ENCODE assay signal across 8 mouse cellular contexts in the genomic region with DNA sequence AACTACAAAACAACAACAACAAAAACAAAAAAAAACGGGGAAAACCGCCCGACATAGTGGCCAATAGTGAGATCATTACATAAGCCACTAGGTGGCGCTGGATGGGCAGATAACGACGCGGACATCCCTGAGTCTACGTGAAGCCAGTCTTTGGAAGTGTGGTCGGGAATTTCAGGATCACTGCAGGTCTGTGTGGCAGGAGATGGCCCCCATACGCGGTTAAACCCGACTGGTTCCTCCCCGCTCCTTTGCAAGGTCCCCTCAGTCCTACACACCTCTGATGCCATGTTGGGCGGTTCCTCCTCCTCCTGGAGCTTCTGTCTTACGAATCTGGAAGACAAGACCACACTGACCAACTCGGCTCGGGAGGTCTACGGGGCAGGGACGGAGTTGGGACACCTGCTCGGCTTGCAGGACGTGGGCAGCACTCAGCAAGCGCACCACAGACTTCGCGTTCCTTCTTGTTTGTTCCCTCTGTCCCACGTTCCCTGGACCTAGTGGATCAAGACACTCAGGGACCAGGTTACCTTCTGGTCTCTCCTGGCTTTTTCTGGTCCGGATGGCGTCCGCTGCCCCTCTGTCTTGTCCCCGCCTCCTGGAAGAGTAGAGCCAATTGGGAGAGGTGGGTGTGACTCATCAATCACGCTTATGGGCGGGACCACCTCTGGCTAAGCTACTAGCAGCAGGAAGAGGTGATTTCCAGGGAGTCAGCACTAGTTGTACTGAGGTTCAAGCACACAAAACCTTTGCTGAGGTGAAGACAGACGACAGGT. TPM values are rescaled to one million over a fixed set of nuclear protein-coding genes. Genes with fewer than 3 reads are reported as not detected.
DNase-seq lines count a peak whose midpoint lies in the region; ATAC-seq and TF ChIP-seq lines count a peak whose summit lies in the region.

No protein-coding gene starts in this region.

- peak; percentile 62 for TF ChIP-seq POLR2A in heart, adult 2 months (IDR thresholded peaks at IDR 0.05; ENCODE audit: insufficient read depth, low read depth, low read length)

- H3K27ac ChIP-seq in embryonic facial prominence, embryonic 14.5 days (replicated peaks; ENCODE audit: low read depth, low read length) = peak overlapping the region; percentile 57; the same call in 1 of the 2 replicates
- peak overlapping the region; percentile 72 for H3K27ac ChIP-seq in heart, adult 2 months
- H3K27ac ChIP-seq in limb, embryonic 13.5 days = peak overlapping the region; percentile 58; the same call in 1 of the 2 replicates
- H3K27ac ChIP-seq in midbrain, embryonic 16.5 days (ENCODE audit: low read length) = peak overlapping the region; percentile 79

- no peaks in the 10 kb centered on the region for H3K4me1 ChIP-seq in embryonic facial prominence, embryonic 14.5 days (ENCODE audit: control insufficient read depth, insufficient read depth, low read length)
- peaks cover 1% of the 10 kb centered on the region; the same call in 1 of the 2 replicates for H3K4me1 ChIP-seq in heart, adult 2 months (ENCODE audit: control insufficient read depth, insufficient read depth, low read length)
- peaks cover 15% of the 10 kb centered on the region for H3K4me1 ChIP-seq in limb, embryonic 13.5 days
- peaks cover 5% of the 10 kb centered on the region; the same call in 1 of the 2 replicates for H3K4me1 ChIP-seq in midbrain, embryonic 16.5 days (ENCODE audit: control insufficient read depth, insufficient read depth, low read length)

- intact Hi-C loops in heart, adult 2 months (cut with DNase I) = loop anchor here (1.0 kb wide), 3 partner anchors 14 to 139 kb away; no protein-coding TSS in a partner anchor

- H3K9me3 ChIP-seq in embryonic facial prominence, embryonic 14.5 days (ENCODE audit: control insufficient read depth, low read length) = no peaks in the 10 kb centered on the region
- no peaks in the 10 kb centered on the region for H3K9me3 ChIP-seq in limb, embryonic 13.5 days
- H3K9me3 ChIP-seq in midbrain, embryonic 16.5 days (replicated peaks; ENCODE audit: control insufficient read depth, low read length, poor library complexity, severe bottlenecking) = no peaks in the 10 kb centered on the region

- peak overlapping the region; percentile 67 for H3K9ac ChIP-seq in embryonic facial prominence, embryonic 14.5 days (ENCODE audit: low read depth, low read length)
- H3K9ac ChIP-seq in heart, adult 2 months (ENCODE audit: low read depth, low read length) = peak overlapping the region; percentile 72
- H3K9ac ChIP-seq in limb, embryonic 13.5 days = peak overlapping the region; percentile 71
- H3K9ac ChIP-seq in midbrain, embryonic 16.5 days (ENCODE audit: low read depth, low read length) = peak overlapping the region; percentile 73

- peak overlapping the region; percentile 86 for H3K4me2 ChIP-seq in embryonic facial prominence, embryonic 14.5 days (ENCODE audit: low read depth, low read length)
- peak overlapping the region; percentile 83 for H3K4me2 ChIP-seq in limb, embryonic 13.5 days (replicated peaks)
- H3K4me2 ChIP-seq in midbrain, embryonic 16.5 days (ENCODE audit: low read length) = peak overlapping the region; percentile 90

- peak overlapping the region; percentile 54 for H3K4me3 ChIP-seq in embryonic facial prominence, embryonic 14.5 days (ENCODE audit: low read depth, low read length)
- peak overlapping the region; percentile 65 for H3K4me3 ChIP-seq in heart, adult 2 months
- peak overlapping the region; percentile 64 for H3K4me3 ChIP-seq in limb, embryonic 13.5 days
- peak overlapping the region; percentile 59 for H3K4me3 ChIP-seq in midbrain, embryonic 16.5 days (ENCODE audit: low read depth, low read length)

- ATAC-seq in embryonic facial prominence, embryonic 14.5 days (ENCODE audit: low read depth) = peak; percentile 93
- ATAC-seq in limb, embryonic 13.5 days (ENCODE audit: low FRiP score, low read depth) = peak; percentile 90
- peak; percentile 94 for ATAC-seq in midbrain, embryonic 16.5 days

- H3K79me2 ChIP-seq in heart, adult 2 months (replicated peaks; ENCODE audit: control insufficient read depth, insufficient read depth, low read length) = no peaks in the 10 kb centered on the region

- H3K36me3 ChIP-seq in embryonic facial prominence, embryonic 14.5 days (ENCODE audit: control insufficient read depth, insufficient read depth, low read length) = no peaks in the 10 kb centered on the region
- no peaks in the 10 kb centered on the region for H3K36me3 ChIP-seq in heart, adult 2 months (ENCODE audit: control insufficient read depth, insufficient read depth, low read length)
- H3K36me3 ChIP-seq in limb, embryonic 13.5 days = no peaks in the 10 kb centered on the region
- no peaks in the 10 kb centered on the region for H3K36me3 ChIP-seq in midbrain, embryonic 16.5 days (ENCODE audit: control insufficient read depth, insufficient read depth, low read length)

- TF ChIP-seq EP300 in heart, adult 2 months (IDR thresholded peaks at IDR 0.05; ENCODE audit: insufficient read depth, low read depth, low read length) = peak; percentile 75; the same call in 1 of the 2 replicates

- peak; percentile 89 for TF ChIP-seq CTCF in heart, adult 2 months (IDR thresholded peaks at IDR 0.05)

- 0% methylated on average over 32 of the region's 32 CpGs for WGBS in embryonic facial prominence, embryonic 14.5 days
- WGBS in heart, adult 2 months = under 1% methylated on average over 32 of the region's 32 CpGs
- under 1% methylated on average over 32 of the region's 32 CpGs for WGBS in limb, embryonic 13.5 days
- WGBS in midbrain, embryonic 16.5 days = 0% methylated on average over 32 of the region's 32 CpGs

- H3K27me3 ChIP-seq in embryonic facial prominence, embryonic 14.5 days (replicated peaks; ENCODE audit: control insufficient read depth, insufficient read depth, low read length) = no peaks in the 10 kb centered on the region
- no peaks in the 10 kb centered on the region for H3K27me3 ChIP-seq in heart, adult 2 months (ENCODE audit: control insufficient read depth, insufficient read depth, low read length)
- no peaks in the 10 kb centered on the region for H3K27me3 ChIP-seq in limb, embryonic 13.5 days
- H3K27me3 ChIP-seq in midbrain, embryonic 16.5 days (ENCODE audit: control insufficient read depth, insufficient read depth, low read depth, low read length) = peaks cover 3% of the 10 kb centered on the region; the same call in 1 of the 2 replicates

- DNase-seq in 3134 (ENCODE audit: extremely low read depth, insufficient read length, low spot score) = peak; percentile 94
- DNase-seq in adrenal gland, postnatal 36 days = peak; percentile 91 to 93
- DNase-seq in embryonic facial prominence, embryonic 14.5 days (ENCODE audit: low spot score) = peak; percentile 96
- DNase-seq in heart, adult 2 months = peak; percentile 83 to 90
- peak; percentile 96 to 97 for DNase-seq in kidney, adult 8-10 months
- DNase-seq in spleen, postnatal 10 days (ENCODE audit: low spot score in 2 of 2) = peak; percentile 66 to 85

RNA-seq across cellular contexts. Expression of a gene that starts 5.1 kb away (rescaled TPM):
- 100 to 1,000 TPM in 1 of 2 experiments, 10 to 100 TPM in 1; 100.0 to 138 TPM for total RNA-seq in adrenal gland, postnatal 36 days (2021)
- 32.1 and 35.7 TPM in 2 replicates for polyA plus RNA-seq in embryonic facial prominence, embryonic 14.5 days (2014; fragmentation: Nextera tagmentation; extraction: Ambion mirVana)
- 1 to 10 TPM; 3.2 to 4.6 TPM for total RNA-seq in heart, adult 2 months (2021)
- polyA plus RNA-seq in heart, adult 2 months (2012; rRNA removed) = 5.9 and 6.5 TPM in 2 replicates
- polyA plus RNA-seq in limb, embryonic 13.5 days (2015; fragmentation: Nextera tagmentation; extraction: Ambion mirVana) = 32.1 and 33.6 TPM in 2 replicates
- 35.5 and 38.6 TPM in 2 replicates for polyA plus RNA-seq in midbrain, embryonic 16.5 days (2015; fragmentation: Nextera tagmentation; extraction: Ambion mirVana)

RNA-seq across cellular contexts. Expression of a gene that starts 5.1 kb away (rescaled TPM):
- total RNA-seq in adrenal gland, postnatal 36 days (2021) = 10 to 100 TPM; 27.2 to 39.6 TPM
- 24.9 and 25.6 TPM in 2 replicates for polyA plus RNA-seq in embryonic facial prominence, embryonic 14.5 days (2014; fragmentation: Nextera tagmentation; extraction: Ambion mirVana)
- total RNA-seq in heart, adult 2 months (2021) = 10 to 100 TPM in 1 of 2 experiments, 1 to 10 TPM in 1; 9.3 to 11.2 TPM
- 9.5 and 10.3 TPM in 2 replicates for polyA plus RNA-seq in heart, adult 2 months (2012; rRNA removed)
- 45.6 and 47.3 TPM in 2 replicates for polyA plus RNA-seq in limb, embryonic 13.5 days (2015; fragmentation: Nextera tagmentation; extraction: Ambion mirVana)
- 85.6 and 86.8 TPM in 2 replicates for polyA plus RNA-seq in midbrain, embryonic 16.5 days (2015; fragmentation: Nextera tagmentation; extraction: Ambion mirVana)

RNA-seq across cellular contexts. Expression of a gene that starts 21.1 kb away (rescaled TPM):
- total RNA-seq in adrenal gland, postnatal 36 days (2021) = 10 to 100 TPM; 48.1 to 53.8 TPM
- polyA plus RNA-seq in embryonic facial prominence, embryonic 14.5 days (2014; fragmentation: Nextera tagmentation; extraction: Ambion mirVana) = 57.8 and 60.0 TPM in 2 replicates
- 10 to 100 TPM; 12.8 to 13.0 TPM for total RNA-seq in heart, adult 2 months (2021)
- polyA plus RNA-seq in heart, adult 2 months (2012; rRNA removed) = 17.9 and 25.3 TPM in 2 replicates
- polyA plus RNA-seq in limb, embryonic 13.5 days (2015; fragmentation: Nextera tagmentation; extraction: Ambion mirVana) = 43.4 and 45.3 TPM in 2 replicates
- polyA plus RNA-seq in midbrain, embryonic 16.5 days (2015; fragmentation: Nextera tagmentation; extraction: Ambion mirVana) = 30.3 and 31.5 TPM in 2 replicates

RNA-seq across cellular contexts. Expression of a gene that starts 49.2 kb away (rescaled TPM):
- 10 to 100 TPM; 47.8 to 48.8 TPM for total RNA-seq in adrenal gland, postnatal 36 days (2021)
- 94.0 and 102 TPM in 2 replicates for polyA plus RNA-seq in embryonic facial prominence, embryonic 14.5 days (2014; fragmentation: Nextera tagmentation; extraction: Ambion mirVana)
- 1 to 10 TPM; 7.4 to 9.4 TPM for total RNA-seq in heart, adult 2 months (2021)
- 10.1 and 12.6 TPM in 2 replicates for polyA plus RNA-seq in heart, adult 2 months (2012; rRNA removed)
- 99.2 and 104 TPM in 2 replicates for polyA plus RNA-seq in limb, embryonic 13.5 days (2015; fragmentation: Nextera tagmentation; extraction: Ambion mirVana)
- polyA plus RNA-seq in midbrain, embryonic 16.5 days (2015; fragmentation: Nextera tagmentation; extraction: Ambion mirVana) = 52.9 and 56.8 TPM in 2 replicates

Comparison
In these comparisons a context has a peak if more than half of its experiments do, and no peak if none do; other contexts are left out.
1. Peak in every context shown above with its lines: DNase-seq, ATAC-seq, H3K4me3 ChIP-seq and H3K27ac ChIP-seq.